Mouse (Mus musculus): ENCODE results near the gene Plbd2.
A peak's percentile ranks its signal among the peaks of the same experiment; 100 is the strongest.

The Plbd2 gene

DNA sequence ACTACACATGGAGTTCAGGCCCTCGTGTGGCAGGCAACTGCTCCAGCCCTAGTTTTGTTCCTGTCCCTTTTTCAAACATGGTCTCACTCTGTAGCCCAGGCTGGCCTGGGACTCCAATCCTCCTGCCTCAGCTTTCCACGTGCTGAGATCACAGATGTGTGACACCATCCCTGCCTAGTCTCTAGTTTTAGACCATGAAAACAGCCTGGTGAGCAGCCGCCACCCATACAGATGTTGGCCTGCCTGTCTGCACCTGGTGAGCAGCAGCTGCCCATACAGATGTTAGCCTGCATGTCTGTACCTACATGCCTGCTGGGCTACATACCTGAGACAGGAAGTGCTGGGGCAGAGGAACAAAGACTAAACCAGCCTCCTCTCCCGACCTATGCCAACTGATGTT lies 4.2 kb downstream of the Plbd2 start:
- no peak for DNase-seq (ENCODE audit: low read depth, low spot score)
- Histone ChIP-seq H3K36me3 (ENCODE audit: control insufficient read depth, insufficient read depth, low read length, poor library complexity, severe bottlenecking) (no peaks in the 10 kb centered on the region), H3K27me3 (ENCODE audit: control insufficient read depth, insufficient read depth, low read length, poor library complexity, severe bottlenecking) (no peaks in the 10 kb centered on the region)

DNA sequence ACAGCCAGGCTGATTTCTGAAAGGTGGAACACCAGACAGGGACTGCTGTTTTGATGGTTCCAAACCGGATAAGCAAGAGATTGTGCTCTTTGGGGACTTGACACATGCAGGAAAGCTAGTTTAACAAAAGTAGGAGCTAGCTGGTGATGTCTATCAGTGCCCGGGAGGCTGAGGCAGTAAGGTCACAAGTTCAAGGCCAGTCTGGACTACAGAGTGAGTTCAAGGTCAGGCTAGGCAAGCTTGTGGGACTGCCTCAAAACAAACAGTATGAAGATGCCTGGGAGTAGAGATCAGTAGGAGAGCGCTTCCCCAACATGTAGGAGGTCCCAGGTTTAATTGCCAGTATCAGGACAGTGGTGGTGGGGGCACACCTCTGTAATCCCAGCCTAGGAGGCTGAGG lies 6.4 kb downstream of the Plbd2 start:
- no peaks in the 10 kb centered on the region for H3K27me3 ChIP-seq (ENCODE audit: control insufficient read depth, insufficient read depth, low read length, poor library complexity, severe bottlenecking)
- no peak for DNase-seq (ENCODE audit: low read depth, low spot score)
- no peaks in the 10 kb centered on the region; the same call in 1 of the 2 replicates for H3K36me3 ChIP-seq (ENCODE audit: control insufficient read depth, insufficient read depth, low read length, poor library complexity, severe bottlenecking)

DNA sequence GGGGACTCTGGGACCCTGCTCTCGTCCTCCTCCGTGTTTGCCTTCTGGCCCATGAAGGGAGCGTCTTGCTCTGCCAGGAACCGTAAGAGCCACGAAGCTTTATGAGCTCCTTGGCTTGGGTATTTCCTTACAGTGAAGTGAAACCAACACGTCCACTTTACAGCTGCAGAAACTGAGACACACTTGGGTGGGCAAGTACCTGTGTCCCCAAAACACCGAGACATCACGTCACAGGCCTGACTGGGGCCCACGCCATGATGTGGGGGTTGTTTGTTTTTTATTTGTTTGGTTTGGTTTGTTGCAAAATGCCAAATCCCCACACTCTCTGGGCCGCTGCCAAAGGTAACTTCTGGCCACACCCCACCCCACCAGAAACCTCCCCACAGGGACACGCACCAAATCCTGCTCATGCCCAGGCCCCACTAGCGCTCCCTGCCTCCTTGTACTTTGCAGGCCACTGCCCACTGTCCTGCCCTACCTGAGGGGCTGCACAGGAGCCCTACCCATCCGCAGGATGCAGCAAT lies 7.7 kb downstream of the Plbd2 start:
- DNase-seq (ENCODE audit: low read depth, low spot score): peak; percentile 67
- Histone ChIP-seq H3K36me3 (ENCODE audit: control insufficient read depth, insufficient read depth, low read length, poor library complexity, severe bottlenecking) (no peaks in the 10 kb centered on the region; the same call in 1 of the 2 replicates), H3K27me3 (ENCODE audit: control insufficient read depth, insufficient read depth, low read length, poor library complexity, severe bottlenecking) (no peaks in the 10 kb centered on the region)

DNA sequence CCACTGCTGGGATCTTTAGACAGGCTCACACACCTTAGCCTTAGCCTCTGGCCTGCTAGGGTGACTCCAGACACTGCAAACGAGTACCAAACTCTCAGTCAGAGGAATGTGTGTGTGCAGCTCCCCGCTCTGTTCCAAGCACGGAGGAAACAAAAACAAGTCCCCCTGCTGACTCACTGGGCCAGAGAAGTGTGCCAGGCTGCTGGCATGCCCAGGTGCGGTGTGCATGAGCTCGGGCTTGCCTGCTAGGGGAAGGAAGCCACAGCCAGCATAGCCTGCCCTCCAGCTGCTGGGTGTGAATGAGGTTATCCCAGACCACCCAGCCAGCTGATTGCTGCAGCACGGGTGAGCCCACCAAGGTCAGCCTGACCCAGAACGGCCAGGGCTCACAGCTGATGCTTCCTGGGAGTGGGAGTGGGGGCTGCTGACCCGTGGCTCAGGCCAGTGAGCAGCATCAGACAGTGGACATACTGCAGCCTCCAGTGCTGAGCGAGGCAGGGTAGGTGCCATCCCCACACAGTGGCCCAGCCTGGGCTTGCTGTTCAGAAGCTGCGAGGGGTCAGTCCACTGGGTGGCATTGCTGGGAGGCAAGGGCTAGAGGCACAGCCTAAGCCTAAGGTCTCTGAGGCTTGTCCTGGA lies 8.2 kb downstream of the Plbd2 start:
- DNase-seq (ENCODE audit: low read depth, low spot score): no peak
- Histone ChIP-seq H3K27me3 (ENCODE audit: control insufficient read depth, insufficient read depth, low read length, poor library complexity, severe bottlenecking) (no peaks in the 10 kb centered on the region), H3K36me3 (ENCODE audit: control insufficient read depth, insufficient read depth, low read length, poor library complexity, severe bottlenecking) (no peaks in the 10 kb centered on the region; the same call in 1 of the 2 replicates)

DNA sequence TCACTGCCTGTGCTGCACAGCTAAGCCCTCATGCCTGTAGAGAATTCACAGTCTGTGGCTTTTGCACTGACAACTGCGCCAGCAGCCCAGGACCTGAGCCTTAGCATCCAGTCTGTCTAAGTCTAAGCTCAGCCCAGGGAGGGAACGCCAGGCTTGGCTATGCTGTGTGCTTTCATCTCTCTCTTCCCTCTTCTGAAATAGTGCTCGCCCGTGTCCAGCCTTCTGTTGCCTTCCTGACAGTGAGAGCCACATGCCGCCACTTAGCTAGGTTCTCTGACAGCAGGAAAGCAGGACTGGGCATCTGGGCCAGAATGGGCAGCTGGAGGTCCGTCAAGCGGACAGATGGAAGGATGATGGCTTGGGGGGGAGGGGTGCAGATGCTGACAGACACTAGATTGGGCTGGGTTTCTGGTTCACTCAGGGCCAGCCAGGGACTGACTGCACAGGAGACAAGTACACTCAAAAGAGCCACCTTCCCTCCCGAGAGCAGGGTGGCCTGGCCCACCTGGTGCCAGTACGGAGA lies 9.5 kb downstream of the Plbd2 start:
- H3K27me3 ChIP-seq (ENCODE audit: control insufficient read depth, insufficient read depth, low read length, poor library complexity, severe bottlenecking): no peaks in the 10 kb centered on the region
- DNase-seq (ENCODE audit: low read depth, low spot score): no peak
- no peaks in the 10 kb centered on the region; the same call in 1 of the 2 replicates for H3K36me3 ChIP-seq (ENCODE audit: control insufficient read depth, insufficient read depth, low read length, poor library complexity, severe bottlenecking)

DNA sequence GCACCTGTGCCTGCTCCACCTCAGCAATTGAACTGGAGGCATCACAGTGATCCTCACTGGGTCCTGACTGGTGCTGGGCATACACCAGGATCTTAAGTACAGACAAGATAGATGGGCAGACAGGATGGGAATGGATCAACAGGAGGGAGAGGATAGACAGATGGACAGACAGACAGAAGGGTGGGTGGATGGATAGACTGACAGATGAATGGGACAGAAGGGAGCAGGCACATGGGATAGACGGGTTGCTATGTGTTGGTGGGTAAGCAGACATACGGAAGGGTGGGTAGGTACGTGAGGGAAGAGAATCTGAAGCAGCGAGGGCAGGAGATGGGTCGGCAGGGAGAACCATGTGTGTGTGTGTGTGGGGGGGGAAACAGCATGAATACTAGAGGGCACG lies 10.0 kb downstream of the Plbd2 start:
- Histone ChIP-seq H3K27me3 (ENCODE audit: control insufficient read depth, insufficient read depth, low read length, poor library complexity, severe bottlenecking) (no peaks in the 10 kb centered on the region), H3K36me3 (ENCODE audit: control insufficient read depth, insufficient read depth, low read length, poor library complexity, severe bottlenecking) (no peaks in the 10 kb centered on the region; the same call in 1 of the 2 replicates)
- no peak for DNase-seq (ENCODE audit: low read depth, low spot score)

DNA sequence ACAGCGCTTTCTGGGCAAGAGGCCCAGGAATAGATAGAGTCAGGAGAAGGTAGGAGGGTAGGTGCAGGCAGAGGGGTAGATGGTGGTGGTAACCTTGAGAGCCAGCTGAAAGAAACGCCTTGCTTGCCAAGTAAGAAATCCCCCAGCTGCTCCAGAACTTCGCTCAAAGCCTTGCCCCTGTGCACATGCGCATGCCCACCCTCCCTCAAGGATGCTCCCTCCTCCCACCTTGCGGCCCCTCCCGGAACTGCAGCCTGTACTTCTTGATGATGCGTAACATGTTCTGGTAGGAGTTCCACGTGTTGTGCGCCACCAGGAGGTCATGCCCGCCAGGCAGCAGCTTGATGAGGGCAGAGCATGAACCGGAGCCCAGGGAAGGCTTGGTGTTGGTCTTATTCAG lies 11.0 kb downstream of the Plbd2 start:
- Histone ChIP-seq H3K36me3 (ENCODE audit: control insufficient read depth, insufficient read depth, low read length, poor library complexity, severe bottlenecking) (no peaks in the 10 kb centered on the region; the same call in 1 of the 2 replicates), H3K27me3 (ENCODE audit: control insufficient read depth, insufficient read depth, low read length, poor library complexity, severe bottlenecking) (no peaks in the 10 kb centered on the region)
- no peak for DNase-seq (ENCODE audit: low read depth, low spot score)

DNA sequence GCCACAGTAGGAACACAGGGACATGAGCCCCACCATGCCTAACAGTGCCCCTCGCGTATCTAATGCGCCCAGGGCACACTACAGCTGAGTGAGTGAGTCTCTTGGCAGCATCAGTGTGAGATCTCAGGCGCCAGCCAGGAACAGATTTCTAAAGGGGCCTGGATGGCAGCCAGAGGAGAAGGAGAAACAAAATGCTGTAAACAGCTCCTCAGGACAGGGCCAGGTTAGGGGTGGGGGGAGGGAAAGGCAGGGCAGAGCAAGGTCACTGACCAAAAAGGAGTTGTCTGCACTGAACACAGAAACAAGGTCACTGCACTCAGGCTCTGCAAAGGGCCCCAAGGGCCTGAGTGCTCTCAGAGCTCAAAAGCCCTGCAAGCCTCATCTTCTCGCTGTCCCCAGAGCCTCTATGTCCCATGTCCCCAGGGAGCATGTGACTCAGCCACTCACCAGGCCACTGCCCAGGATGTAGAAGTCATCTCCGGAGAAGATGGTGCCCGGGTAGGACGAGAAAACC lies 12.7 kb downstream of the Plbd2 start:
- no peaks in the 10 kb centered on the region; the same call in none of the 2 replicates for H3K36me3 ChIP-seq (ENCODE audit: control insufficient read depth, insufficient read depth, low read length, poor library complexity, severe bottlenecking)
- no peak for DNase-seq (ENCODE audit: low read depth, low spot score)
- no peaks in the 10 kb centered on the region for H3K27me3 ChIP-seq (ENCODE audit: control insufficient read depth, insufficient read depth, low read length, poor library complexity, severe bottlenecking)

DNA sequence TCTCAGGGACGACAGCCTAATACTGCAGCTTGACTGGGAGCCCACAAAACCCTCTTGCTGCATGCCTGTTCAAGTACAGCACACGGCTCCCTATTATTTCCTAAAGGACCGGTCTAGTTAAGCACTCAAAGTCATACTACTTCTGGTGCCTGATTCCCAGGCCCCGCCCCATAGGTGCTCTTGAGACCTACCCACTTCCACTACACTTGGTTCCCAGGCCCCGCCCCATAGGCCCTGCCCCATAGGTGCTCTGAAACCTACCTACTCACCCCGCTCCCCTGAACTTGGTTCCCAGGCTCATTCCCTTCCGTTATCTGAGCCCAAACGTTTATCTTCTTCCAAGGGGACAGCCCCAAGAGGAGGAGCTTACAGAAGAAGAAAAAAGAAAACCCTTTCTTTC lies 15.6 kb downstream of the Plbd2 start:
- Histone ChIP-seq H3K36me3 (ENCODE audit: control insufficient read depth, insufficient read depth, low read length, poor library complexity, severe bottlenecking) (peaks cover 4% of the 10 kb centered on the region), H3K27me3 (ENCODE audit: control insufficient read depth, insufficient read depth, low read length, poor library complexity, severe bottlenecking) (no peaks in the 10 kb centered on the region)
- DNase-seq (ENCODE audit: low read depth, low spot score): no peak

DNA sequence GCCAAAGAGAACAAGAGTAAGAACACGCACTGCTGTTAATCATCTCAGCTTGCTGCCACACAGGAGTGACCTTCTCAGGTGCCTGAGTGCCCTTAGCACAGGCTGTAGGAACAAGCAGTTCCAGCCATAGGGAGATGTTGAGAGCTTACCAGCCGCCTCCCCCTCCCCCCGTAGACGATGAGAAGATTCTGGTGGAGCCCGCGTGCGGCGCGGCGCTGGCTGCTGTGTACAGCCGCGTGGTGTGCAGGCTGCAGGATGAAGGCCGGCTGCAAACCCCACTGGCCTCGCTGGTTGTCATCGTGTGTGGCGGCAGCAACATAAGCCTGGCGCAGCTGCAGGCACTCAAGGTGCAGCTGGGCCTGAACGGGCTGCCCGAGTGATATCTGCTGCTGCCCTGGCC lies 20.0 kb downstream of the Plbd2 start:
- peaks cover 4% of the 10 kb centered on the region for H3K36me3 ChIP-seq (ENCODE audit: control insufficient read depth, insufficient read depth, low read length, poor library complexity, severe bottlenecking)
- no peaks in the 10 kb centered on the region for H3K27me3 ChIP-seq (ENCODE audit: control insufficient read depth, insufficient read depth, low read length, poor library complexity, severe bottlenecking)
- no peak for DNase-seq (ENCODE audit: low read depth, low spot score)

DNA sequence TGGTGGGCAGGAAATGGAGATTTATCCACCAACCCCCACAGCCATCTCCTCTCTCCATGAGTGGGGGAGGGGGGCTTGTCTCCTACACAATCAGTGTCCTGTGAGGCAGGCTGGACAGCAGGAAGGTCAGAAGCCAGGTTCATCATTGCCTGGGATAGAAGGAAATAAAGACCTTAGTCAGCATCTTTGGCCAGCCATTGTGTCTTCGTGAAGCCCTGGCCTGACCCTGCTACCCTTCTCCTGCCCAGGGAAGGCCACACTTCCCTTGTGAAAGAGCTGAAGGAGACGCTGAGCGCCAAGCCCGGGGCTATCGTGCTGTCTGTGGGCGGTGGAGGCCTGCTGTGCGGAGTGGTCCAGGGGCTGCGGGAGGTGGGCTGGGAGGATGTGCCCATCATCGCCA lies 22.2 kb downstream of the Plbd2 start:
- no peak for DNase-seq (ENCODE audit: low read depth, low spot score)
- Histone ChIP-seq H3K36me3 (ENCODE audit: control insufficient read depth, insufficient read depth, low read length, poor library complexity, severe bottlenecking) (peaks cover 4% of the 10 kb centered on the region), H3K27me3 (ENCODE audit: control insufficient read depth, insufficient read depth, low read length, poor library complexity, severe bottlenecking) (no peaks in the 10 kb centered on the region)

DNA sequence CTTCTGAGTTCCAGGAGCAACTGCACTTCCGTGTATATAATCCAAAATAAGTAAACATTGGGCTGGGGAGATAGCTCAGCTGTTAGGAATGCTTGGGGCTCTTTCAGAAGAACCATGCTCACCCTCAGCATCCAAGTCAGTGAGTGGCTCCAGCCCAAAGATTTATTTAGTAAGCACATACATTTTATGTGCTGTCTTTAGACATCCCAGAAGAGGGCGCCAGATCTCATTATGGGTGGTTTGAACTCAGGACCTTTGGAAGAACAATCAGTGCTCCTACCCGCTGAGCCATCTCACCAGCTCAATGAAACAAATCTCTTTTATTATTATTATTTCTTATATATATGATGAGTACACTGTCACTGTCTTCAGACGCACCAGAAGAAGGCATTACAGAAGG lies 23.9 kb downstream of the Plbd2 start:
- Histone ChIP-seq H3K27me3 (ENCODE audit: control insufficient read depth, insufficient read depth, low read length, poor library complexity, severe bottlenecking) (no peaks in the 10 kb centered on the region), H3K36me3 (ENCODE audit: control insufficient read depth, insufficient read depth, low read length, poor library complexity, severe bottlenecking) (no peaks in the 10 kb centered on the region; the same call in 1 of the 2 replicates)
- peak; percentile 55 for DNase-seq (ENCODE audit: low read depth, low spot score)

DNA sequence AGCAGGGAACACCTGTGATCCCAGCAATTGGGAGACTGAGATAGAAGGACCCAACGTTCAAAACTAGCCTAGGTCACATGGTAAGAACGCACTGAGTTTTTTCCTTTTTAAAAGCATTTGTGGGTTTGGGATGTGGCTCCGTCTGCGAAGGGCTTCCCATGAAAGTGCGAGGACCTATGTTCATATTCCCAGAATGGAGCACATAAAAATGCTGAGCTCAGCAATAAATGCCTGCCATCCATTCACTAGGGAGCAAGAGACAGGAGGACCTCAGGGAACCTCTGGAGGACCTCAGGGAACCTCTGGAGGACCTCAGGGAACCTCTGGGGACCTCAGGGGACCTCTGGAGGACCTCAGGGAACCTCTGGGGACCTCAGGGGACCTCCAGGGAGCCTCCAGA lies 25.4 kb downstream of the Plbd2 start:
- no peak for DNase-seq (ENCODE audit: low read depth, low spot score)
- Histone ChIP-seq H3K36me3 (ENCODE audit: control insufficient read depth, insufficient read depth, low read length, poor library complexity, severe bottlenecking) (no peaks in the 10 kb centered on the region), H3K27me3 (ENCODE audit: control insufficient read depth, insufficient read depth, low read length, poor library complexity, severe bottlenecking) (no peaks in the 10 kb centered on the region)

DNA sequence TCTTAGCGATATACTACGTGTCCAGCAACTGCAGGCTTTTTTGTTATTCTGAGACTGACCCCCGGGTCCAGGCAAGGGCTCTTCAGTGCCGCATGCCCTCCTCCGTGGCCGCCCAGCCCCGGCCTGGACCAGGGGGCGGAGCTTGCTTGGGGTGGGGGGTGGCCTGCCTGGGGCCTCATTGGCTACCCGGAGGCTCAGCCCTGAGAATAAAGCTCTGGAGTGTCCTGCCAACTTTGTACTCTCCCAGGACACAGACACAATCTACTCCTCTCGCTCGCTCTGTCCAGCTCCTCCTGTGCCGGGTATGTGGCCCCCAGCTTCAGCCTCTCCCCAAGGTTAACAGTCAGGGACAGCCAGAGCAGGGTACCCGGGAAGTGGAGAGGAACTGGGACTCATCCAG lies 27.1 kb downstream of the Plbd2 start, which contains the start of gene Sds:
Gene Sds, plus strand, starts transcription at position 231 of the 400 bp plus-strand sequence.
- H3K27me3 ChIP-seq (ENCODE audit: control insufficient read depth, insufficient read depth, low read length, poor library complexity, severe bottlenecking): no peaks in the 10 kb centered on the region
- no peak for DNase-seq (ENCODE audit: low read depth, low spot score)
- H3K36me3 ChIP-seq (ENCODE audit: control insufficient read depth, insufficient read depth, low read length, poor library complexity, severe bottlenecking): no peaks in the 10 kb centered on the region

DNA sequence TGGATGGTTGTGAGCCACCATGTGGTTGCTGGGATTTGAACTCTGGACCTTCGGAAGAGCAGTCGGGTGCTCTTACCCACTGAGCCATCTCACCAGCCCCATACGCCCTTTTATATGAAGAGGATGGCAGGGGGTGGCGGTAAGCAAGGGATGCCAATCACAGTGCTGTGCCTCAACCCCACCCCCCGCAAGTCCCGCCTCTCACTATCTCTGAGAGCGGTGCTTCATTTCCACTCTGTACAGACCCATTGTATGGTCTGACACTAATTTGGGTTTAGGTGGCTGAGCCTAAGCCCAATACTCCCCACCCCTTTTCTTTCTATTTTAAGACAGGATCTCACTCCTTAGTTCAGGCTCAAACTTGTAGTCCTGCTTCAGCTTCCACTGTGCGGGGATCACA lies 27.6 kb downstream of the Plbd2 start:
- no peak for DNase-seq (ENCODE audit: low read depth, low spot score)
- H3K27me3 ChIP-seq (ENCODE audit: control insufficient read depth, insufficient read depth, low read length, poor library complexity, severe bottlenecking): no peaks in the 10 kb centered on the region
- H3K36me3 ChIP-seq (ENCODE audit: control insufficient read depth, insufficient read depth, low read length, poor library complexity, severe bottlenecking): no peaks in the 10 kb centered on the region

Measured in splenic B cell, adult 2 months (primary cell).